Mouse (Mus musculus): Measurements from ENCODE around the gene Agt.

Gene Agt

GRCm38 (mm10) chr8:124555113-124555750 is 14.3 kb downstream of the Agt start:
- DNase-seq (ENCODE audit: low read depth in 2 of 2, low spot score in 2 of 2): no peak

GRCm38 (mm10) chr8:124551011-124551661 is 18.4 kb downstream of the Agt start:
- no peak for DNase-seq (ENCODE audit: low read depth in 2 of 2, low spot score in 2 of 2)

GRCm38 (mm10) chr8:124548187-124548586 is 21.3 kb downstream of the Agt start:
- DNase-seq (ENCODE audit: low read depth in 2 of 2, low spot score in 2 of 2): no peak

GRCm38 (mm10) chr8:124547269-124547668 is 22.2 kb downstream of the Agt start:
- no peak for DNase-seq (ENCODE audit: low read depth in 2 of 2, low spot score in 2 of 2)

GRCm38 (mm10) chr8:124546815-124547214 is 22.7 kb downstream of the Agt start:
- no peak for DNase-seq (ENCODE audit: low read depth in 2 of 2, low spot score in 2 of 2)

- DNase-seq (ENCODE audit: low read depth in 2 of 2, low spot score in 2 of 2): no peak
These were observed 23.1 kb downstream of the Agt start for GRCm38 (mm10) chr8:124546371-124546770.

GRCm38 (mm10) chr8:124543272-124543671 is 26.2 kb downstream of the Agt start:
- no peak for DNase-seq (ENCODE audit: low read depth in 2 of 2, low spot score in 2 of 2)

- DNase-seq (ENCODE audit: low read depth in 2 of 2, low spot score in 2 of 2): no peak
These were observed 27.5 kb downstream of the Agt start for GRCm38 (mm10) chr8:124542001-124542400.

- no peak for DNase-seq (ENCODE audit: low read depth in 2 of 2, low spot score in 2 of 2)
These were observed 28.6 kb downstream of the Agt start for GRCm38 (mm10) chr8:124540906-124541305.

GRCm38 (mm10) chr8:124535451-124535850 is 34.1 kb downstream of the Agt start:
- DNase-seq (ENCODE audit: low read depth in 2 of 2, low spot score in 2 of 2): no peak

- no peak for DNase-seq (ENCODE audit: low read depth in 2 of 2, low spot score in 2 of 2)
These were observed 36.9 kb downstream of the Agt start for GRCm38 (mm10) chr8:124532626-124533025.

GRCm38 (mm10) chr8:124530996-124531395 is 38.5 kb downstream of the Agt start:
- DNase-seq (ENCODE audit: low read depth in 2 of 2, low spot score in 2 of 2): no peak

- no peak for DNase-seq (ENCODE audit: low read depth in 2 of 2, low spot score in 2 of 2)
These were observed 39.0 kb downstream of the Agt start for GRCm38 (mm10) chr8:124530556-124530955.

- no peak for DNase-seq (ENCODE audit: low read depth in 2 of 2, low spot score in 2 of 2)
These were observed 39.4 kb downstream of the Agt start for GRCm38 (mm10) chr8:124530076-124530475.

- no peak for DNase-seq (ENCODE audit: low read depth in 2 of 2, low spot score in 2 of 2)
These were observed 43.2 kb downstream of the Agt start for GRCm38 (mm10) chr8:124526261-124526660.

GRCm38 (mm10) chr8:124521946-124522345 is 47.6 kb downstream of the Agt start:
- DNase-seq (ENCODE audit: low read depth in 2 of 2, low spot score in 2 of 2): no peak

GRCm38 (mm10) chr8:124520249-124521080 is 49.0 kb downstream of the Agt start, which contains the start of gene Cog2:
Cog2 (plus strand) TSS chr8:124520767.
- peak; percentile 85 to 86 for DNase-seq (ENCODE audit: low read depth in 2 of 2, low spot score in 2 of 2)

- DNase-seq (ENCODE audit: low read depth in 2 of 2, low spot score in 2 of 2): no peak
These were observed 52.4 kb downstream of the Agt start for GRCm38 (mm10) chr8:124517142-124517541.

- no peak for DNase-seq (ENCODE audit: low read depth in 2 of 2, low spot score in 2 of 2)
These were observed 53.0 kb downstream of the Agt start for GRCm38 (mm10) chr8:124516525-124516924.

GRCm38 (mm10) chr8:124516039-124516438 is 53.5 kb downstream of the Agt start:
- DNase-seq (ENCODE audit: low read depth in 2 of 2, low spot score in 2 of 2): no peak

GRCm38 (mm10) chr8:124509156-124509555 is 60.4 kb downstream of the Agt start:
- DNase-seq (ENCODE audit: low read depth in 2 of 2, low spot score in 2 of 2): peak; percentile 24 to 62

GRCm38 (mm10) chr8:124508321-124508695 is 61.2 kb downstream of the Agt start:
- no peak for DNase-seq (ENCODE audit: low read depth in 2 of 2, low spot score in 2 of 2)
